Mouse (Mus musculus) testis, adult 2 months (tissue): ENCODE data around the gene Olfr453.

Experiments
- CTCF ChIP-seq: fragments of 200-500 bp; IDR thresholded peaks from 2 replicates; pipeline ENCODE4 v1.5.1; 2012; ENCODE audit warnings: low read depth, mild to moderate bottlenecking, inconsistent platforms, low read length, moderate library complexity; ENCODE audit not compliant: control insufficient read depth, insufficient read depth, insufficient replicate concordance
- POLR2A ChIP-seq: fragments of 200-500 bp; IDR thresholded peaks from 2 replicates; pipeline ENCODE4 v1.6.1; 2012; ENCODE audit warnings: low read depth, mild to moderate bottlenecking, inconsistent platforms, low read length, moderate library complexity; ENCODE audit not compliant: control insufficient read depth

DNA sequence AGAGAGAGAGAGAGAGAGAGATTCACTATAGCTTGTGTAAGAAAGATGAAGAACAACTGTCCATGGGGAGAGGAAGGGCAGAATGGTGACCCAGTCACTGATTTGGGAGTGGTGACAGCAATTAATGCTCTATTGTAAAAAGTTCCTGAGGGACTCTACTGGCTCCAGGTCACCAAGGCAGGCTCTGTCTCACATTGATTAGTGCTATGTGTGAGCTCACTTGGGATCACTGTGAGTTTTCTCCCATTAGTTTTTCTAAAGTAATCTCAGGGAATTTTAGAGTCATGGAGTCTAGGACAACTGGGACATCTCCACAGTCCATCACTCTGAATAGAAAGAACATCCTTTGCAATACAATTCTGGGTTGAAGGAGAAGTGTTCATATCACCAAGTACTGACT lies 45.6 kb downstream of the Olfr453 start, which contains the start of gene Olfr452:
- TF ChIP-seq CTCF = no peak
- no peak for TF ChIP-seq POLR2A
